Mouse (Mus musculus) embryonic facial prominence, embryonic 15.5 days (tissue): ENCODE results near the gene Gin1. TPM values are rescaled to one million over a fixed set of nuclear protein-coding genes. Genes with fewer than 3 reads are reported as not detected.
"Not testable (repeated sequence)": the region's sequence is repeated elsewhere in the genome, so short reads cannot be mapped to it uniquely, and the experiment has no call there.

ENCODE experiments used
- ATAC-seq: fragments of 200-750 bp; cut with Nextera tagmentation; 2 replicates; pipeline ENCODE4 v1.8.0; 2017; ENCODE audit warnings: low read depth, moderate TSS enrichment; ENCODE audit not compliant: insufficient number of reproducible peaks, low FRiP score, low TSS enrichment
- H3K27ac ChIP-seq: fragments of 300-500 bp; sonication (generic); replicated peaks from 2 replicates; pipeline ENCODE4 v1.5.1; 2015; ENCODE audit warnings: mild to moderate bottlenecking, inconsistent platforms
- H3K27me3 ChIP-seq: fragments of 300-500 bp; sonication (generic); 2 replicates; pipeline ENCODE4 v1.6.1; 2015; ENCODE audit warnings: inconsistent platforms
- H3K36me3 ChIP-seq: fragments of 300-500 bp; sonication (generic); 2 replicates; pipeline ENCODE4 v1.6.1; 2015; ENCODE audit warnings: mild to moderate bottlenecking, inconsistent platforms
- H3K4me1 ChIP-seq: fragments of 300-500 bp; sonication (generic); 2 replicates; pipeline ENCODE4 v1.6.1; 2015; ENCODE audit warnings: inconsistent platforms
- H3K4me2 ChIP-seq: fragments of 300-500 bp; sonication (generic); replicated peaks from 2 replicates; pipeline ENCODE4 v1.6.1; 2015; ENCODE audit warnings: mild to moderate bottlenecking, inconsistent platforms
- H3K4me3 ChIP-seq: fragments of 300-500 bp; sonication (generic); replicated peaks from 2 replicates; pipeline ENCODE4 v1.5.1; 2015; ENCODE audit warnings: mild to moderate bottlenecking, inconsistent platforms
- H3K9ac ChIP-seq: fragments of 300-500 bp; sonication (generic); 2 replicates; pipeline ENCODE4 v1.6.1; 2015; ENCODE audit warnings: inconsistent platforms
- H3K9me3 ChIP-seq: fragments of 300-500 bp; sonication (generic); replicated peaks from 2 replicates; pipeline ENCODE4 v1.6.1; 2016; ENCODE audit warnings: inconsistent platforms
- WGBS: fragments of 180-500 bp; shearing (Covaris S2); methylation state at CpG from one replicate; pipeline ENCODE4 v1.1.7; 2015; 5-methylcytosine and 5-hydroxymethylcytosine counted together
- polyA plus RNA-seq: library from polyadenylated mRNA; unstranded; fragments of >200 nt; fragmentation: Nextera tagmentation; extraction: Ambion mirVana; gene quantifications from 2 replicates; pipeline ENCODE4 v1.2.1, GENCODE M21; 2015

Gin1 gene
- polyA plus RNA-seq, 1 experiment from 2014 or later, result 15.6 TPM

DNA sequence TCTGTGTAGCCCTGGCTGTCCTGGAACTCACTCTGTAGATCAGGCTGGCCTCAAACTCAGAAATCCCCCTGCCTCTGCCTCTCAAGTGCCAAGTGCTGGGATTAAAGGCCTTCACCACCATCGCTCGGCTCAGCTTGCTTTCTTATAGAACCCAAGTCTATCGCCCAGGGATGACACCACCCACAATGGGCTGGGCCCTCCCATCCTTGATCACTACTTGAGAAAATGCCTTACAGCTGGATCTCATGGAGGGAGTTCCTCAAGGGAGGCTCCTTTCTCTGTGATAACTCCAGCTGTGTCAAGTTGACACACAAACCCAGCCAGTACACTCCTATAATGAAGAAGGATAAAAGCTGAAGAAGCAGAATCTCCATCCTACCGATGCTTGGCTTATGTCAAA, 4.3 kb upstream of the Gin1 start:
- not testable (repeated sequence) for H3K4me2 ChIP-seq, H3K27ac ChIP-seq, H3K4me1 ChIP-seq, ATAC-seq, H3K9ac ChIP-seq, H3K36me3 ChIP-seq, H3K27me3 ChIP-seq, H3K4me3 ChIP-seq, H3K9me3 ChIP-seq
- 81% methylated on average over 4 of the region's 4 CpGs for WGBS

DNA sequence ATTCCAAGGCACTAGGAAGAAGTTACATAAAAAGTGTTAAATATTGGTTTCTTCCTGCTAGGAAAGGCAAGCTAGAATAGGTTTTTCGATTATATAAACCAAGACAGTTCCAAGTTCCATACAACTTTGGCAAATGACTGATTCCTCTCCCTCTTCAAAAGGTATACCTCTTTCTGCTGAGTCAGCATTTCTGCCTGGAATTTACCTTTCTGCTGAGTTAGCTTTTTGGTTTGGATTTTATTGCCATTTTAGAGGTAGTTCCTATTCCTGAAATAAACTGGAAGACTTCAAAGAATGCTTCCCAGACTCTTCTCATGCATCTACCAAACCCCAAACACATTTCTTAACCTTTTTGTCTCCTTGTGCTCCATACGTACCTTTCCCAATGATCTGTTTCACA, 1.9 kb upstream of the Gin1 start:
- H3K4me2 ChIP-seq, result no peak overlapping the region; the same call in 1 of the 2 replicates
- H3K4me1 ChIP-seq, result peaks cover 8% of the 10 kb centered on the region; the same call in 1 of the 2 replicates
- no peak overlapping the region for H3K9ac ChIP-seq
- no peaks in the 10 kb centered on the region for H3K36me3 ChIP-seq
- H3K27me3 ChIP-seq, result no peaks in the 10 kb centered on the region
- no peak for ATAC-seq
- H3K9me3 ChIP-seq, result no peaks in the 10 kb centered on the region
- no peak overlapping the region; the same call in 1 of the 2 replicates for H3K4me3 ChIP-seq
- no peak overlapping the region for H3K27ac ChIP-seq
- 79% methylated on average over 2 of the region's 2 CpGs for WGBS

DNA sequence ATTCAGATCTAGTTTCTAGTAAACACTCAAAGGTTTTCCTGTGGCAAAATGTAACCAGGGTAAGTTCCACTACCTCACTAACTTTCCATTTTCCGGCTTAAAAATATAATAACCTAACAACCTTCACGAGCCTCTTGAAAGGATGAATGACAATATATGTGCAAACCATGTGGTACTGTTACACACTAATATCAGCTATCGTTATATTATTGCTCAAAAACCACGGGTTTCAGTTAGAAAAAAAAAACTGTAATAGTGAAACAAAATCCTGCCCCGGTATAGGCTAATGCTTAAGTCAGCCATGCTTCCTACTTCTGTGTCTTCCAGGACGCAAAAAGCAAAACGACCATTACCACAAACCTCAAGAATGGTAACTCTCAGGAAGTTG, 1.1 kb upstream of the Gin1 start:
- Histone ChIP-seq H3K4me1 (peaks cover 8% of the 10 kb centered on the region; the same call in 1 of the 2 replicates), H3K27ac (peak overlapping the region; percentile 75; the same call in 1 of the 2 replicates), H3K4me3 (peak overlapping the region; percentile 89), H3K9ac (peak overlapping the region; percentile 86), H3K36me3 (no peaks in the 10 kb centered on the region), H3K9me3 (no peaks in the 10 kb centered on the region), H3K27me3 (no peaks in the 10 kb centered on the region), H3K4me2 (peak overlapping the region; percentile 78)
- ATAC-seq, result no peak
- WGBS, result 8% methylated on average over 7 of the region's 7 CpGs

DNA sequence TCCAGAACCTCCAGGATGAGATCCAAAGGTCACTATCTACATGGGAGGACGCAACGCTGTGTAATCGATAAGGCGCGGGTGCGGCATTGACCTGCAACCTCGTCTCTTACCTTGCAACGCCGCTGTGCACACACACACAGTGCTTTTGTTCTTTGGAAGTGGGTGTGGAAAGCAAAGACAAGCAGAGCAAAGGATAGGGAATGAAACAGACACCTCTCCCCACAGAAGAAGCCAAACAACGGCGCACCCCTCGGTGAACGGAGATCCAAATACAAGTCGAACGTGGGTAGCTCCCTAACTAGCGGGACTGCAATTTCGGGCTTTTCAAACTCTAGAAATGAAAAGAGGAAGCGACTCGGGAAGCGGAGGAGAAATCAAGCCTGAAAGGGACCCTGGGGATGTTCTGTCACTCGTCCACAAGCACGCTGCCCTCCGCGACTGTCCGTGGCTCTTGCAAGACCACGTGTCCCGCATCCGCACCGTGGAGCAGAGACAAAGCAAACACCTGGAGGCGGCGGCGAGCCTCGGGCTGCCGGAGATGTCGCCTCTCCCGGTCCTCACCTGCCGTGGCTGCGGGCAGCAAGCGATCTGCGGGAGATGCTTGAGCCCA, 573 bp upstream of the Gin1 start:
- Histone ChIP-seq H3K9ac (peak overlapping the region; percentile 86), H3K36me3 (no peaks in the 10 kb centered on the region), H3K4me1 (peaks cover 8% of the 10 kb centered on the region; the same call in 1 of the 2 replicates), H3K27me3 (no peaks in the 10 kb centered on the region), H3K4me2 (peak overlapping the region; percentile 78), H3K27ac (peak overlapping the region; percentile 75), H3K9me3 (no peaks in the 10 kb centered on the region), H3K4me3 (peak overlapping the region; percentile 89)
- 0% methylated on average over 40 of the region's 40 CpGs for WGBS
- no peak for ATAC-seq

DNA sequence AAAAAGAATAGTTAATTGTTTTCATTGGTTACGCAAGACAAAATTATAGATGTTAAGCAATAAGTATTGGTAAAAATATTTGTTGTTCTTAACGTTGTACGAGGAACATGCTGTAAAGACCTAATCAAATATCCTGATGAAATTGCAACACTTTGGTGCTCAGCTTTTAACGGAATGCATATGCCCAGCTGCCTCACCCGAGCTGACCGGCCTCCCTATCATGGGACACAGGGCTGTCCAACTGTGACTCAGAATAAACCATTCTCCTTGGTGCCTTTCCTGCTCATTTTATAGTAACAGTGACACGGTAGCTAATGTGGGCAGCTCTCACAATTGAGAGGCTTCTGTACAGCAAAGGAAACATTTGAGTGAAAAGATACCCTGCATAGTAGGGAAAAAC, 1.1 kb downstream of the Gin1 start:
- 63% methylated on average over 7 of the region's 7 CpGs for WGBS
- Histone ChIP-seq H3K36me3 (no peaks in the 10 kb centered on the region), H3K4me1 (peaks cover 8% of the 10 kb centered on the region; the same call in 1 of the 2 replicates), H3K27me3 (no peaks in the 10 kb centered on the region), H3K9ac (no peak overlapping the region), H3K4me3 (no peak overlapping the region; the same call in 1 of the 2 replicates), H3K27ac (no peak overlapping the region), H3K9me3 (no peaks in the 10 kb centered on the region), H3K4me2 (peak overlapping the region; percentile 6; the same call in 1 of the 2 replicates)
- ATAC-seq, result no peak

DNA sequence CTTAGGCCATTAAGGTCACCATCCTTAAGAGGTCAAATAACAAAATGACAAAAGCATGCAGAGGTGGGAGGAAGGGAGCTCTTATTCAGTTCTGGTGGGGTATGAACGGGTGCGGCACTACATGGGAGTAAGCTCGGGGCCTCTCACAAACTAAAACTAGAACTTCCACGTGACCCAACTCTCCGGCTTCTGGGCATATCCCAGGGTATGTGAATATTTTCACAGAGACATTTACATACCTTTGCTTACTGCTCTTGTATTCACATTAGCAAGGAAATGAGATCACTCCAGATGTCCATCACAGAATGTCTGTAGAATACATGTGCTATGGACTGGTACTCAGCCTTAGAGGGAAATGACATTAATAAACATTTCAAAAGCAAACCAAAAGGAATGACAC, 1.8 kb downstream of the Gin1 start:
- Histone ChIP-seq H3K27ac (no peak overlapping the region), H3K4me1 (peaks cover 8% of the 10 kb centered on the region; the same call in 1 of the 2 replicates), H3K36me3 (no peaks in the 10 kb centered on the region), H3K27me3 (no peaks in the 10 kb centered on the region), H3K4me2 (no peak overlapping the region), H3K9ac (no peak overlapping the region), H3K4me3 (no peak overlapping the region), H3K9me3 (no peaks in the 10 kb centered on the region)
- 89% methylated on average over 5 of the region's 5 CpGs for WGBS
- no peak for ATAC-seq

DNA sequence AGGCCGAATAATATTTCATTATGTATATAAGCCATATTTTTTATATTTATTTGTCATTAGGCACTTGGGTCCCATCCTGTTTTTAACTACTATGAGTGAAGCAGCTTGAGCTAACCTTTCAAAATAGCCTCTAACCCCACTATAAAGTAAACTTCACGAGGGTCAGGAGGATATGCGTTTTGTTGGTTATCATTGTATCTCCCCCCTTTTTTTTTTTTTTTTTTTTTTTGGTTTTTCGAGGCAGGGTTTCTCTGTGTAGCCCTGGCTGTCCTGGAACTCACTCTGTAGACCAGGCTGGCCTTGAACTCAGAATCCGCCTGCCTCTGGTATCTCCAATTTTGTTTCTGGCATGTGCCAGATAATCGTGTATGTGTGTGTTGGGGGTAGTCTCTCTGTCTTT, 3.4 kb downstream of the Gin1 start:
- ATAC-seq, result no peak
- 88% methylated on average over 6 of the region's 6 CpGs for WGBS
- no peaks in the 10 kb centered on the region for H3K27me3 ChIP-seq
- no peaks in the 10 kb centered on the region for H3K9me3 ChIP-seq
- H3K9ac ChIP-seq, result no peak overlapping the region
- H3K36me3 ChIP-seq, result no peaks in the 10 kb centered on the region
- no peak overlapping the region for H3K4me3 ChIP-seq
- no peak overlapping the region for H3K4me2 ChIP-seq
- peaks cover 8% of the 10 kb centered on the region; the same call in 1 of the 2 replicates for H3K4me1 ChIP-seq
- H3K27ac ChIP-seq, result no peak overlapping the region

DNA sequence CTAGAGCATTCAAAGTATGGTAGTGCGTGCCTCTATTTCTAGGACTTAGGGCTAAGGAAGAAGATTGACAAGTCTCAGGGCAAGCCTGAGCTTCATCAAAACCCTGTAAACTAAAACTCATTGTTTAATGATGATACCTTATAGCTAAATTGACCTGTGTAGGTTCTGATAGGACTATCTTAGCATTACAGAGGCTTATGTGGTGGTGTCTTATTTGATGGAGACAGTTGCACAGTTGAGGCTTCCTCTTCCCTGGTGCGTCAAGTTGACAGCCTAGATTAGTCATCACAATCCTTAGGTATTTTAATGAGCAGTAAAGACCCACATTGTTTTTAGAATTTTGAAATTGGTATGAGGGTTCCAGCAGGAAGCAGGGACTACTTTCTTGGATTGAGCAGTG, 4.0 kb downstream of the Gin1 start:
- Histone ChIP-seq H3K4me1 (0 out of 2 replicates have a peak, but pooled peaks cover 3% of the 10 kb centered on the region), H3K36me3 (no peaks in the 10 kb centered on the region), H3K9me3 (no peaks in the 10 kb centered on the region), H3K4me2 (no peak overlapping the region), H3K4me3 (no peak overlapping the region), H3K9ac (no peak overlapping the region), H3K27me3 (no peaks in the 10 kb centered on the region), H3K27ac (no peak overlapping the region)
- 89% methylated on average over 2 of the region's 2 CpGs for WGBS
- ATAC-seq, result no peak

DNA sequence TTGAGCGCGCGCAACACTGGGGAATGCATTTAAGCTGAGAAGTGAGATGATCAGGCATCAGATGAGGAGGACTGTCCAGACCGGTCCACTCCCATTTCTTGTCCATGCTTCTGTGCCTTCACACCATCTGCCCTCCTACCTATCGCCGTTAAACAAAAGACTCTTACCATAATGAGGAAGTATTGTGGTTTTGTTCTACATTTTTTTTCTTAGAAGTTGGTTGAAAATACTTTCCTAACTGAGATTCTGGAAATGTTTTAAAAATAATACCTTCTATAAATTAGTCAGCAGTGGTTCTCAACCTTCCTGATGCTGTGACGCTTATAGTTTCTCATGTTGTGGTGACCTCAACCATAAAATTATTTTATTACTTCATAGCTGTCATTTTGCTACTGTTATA, 11.7 kb downstream of the Gin1 start:
- Histone ChIP-seq H3K9me3 (no peaks in the 10 kb centered on the region), H3K4me2 (no peak overlapping the region), H3K4me3 (no peak overlapping the region), H3K36me3 (no peaks in the 10 kb centered on the region), H3K4me1 (no peaks in the 10 kb centered on the region), H3K27me3 (no peaks in the 10 kb centered on the region), H3K27ac (no peak overlapping the region), H3K9ac (no peak overlapping the region)
- no peak for ATAC-seq
- 94% methylated on average over 7 of the region's 7 CpGs for WGBS

DNA sequence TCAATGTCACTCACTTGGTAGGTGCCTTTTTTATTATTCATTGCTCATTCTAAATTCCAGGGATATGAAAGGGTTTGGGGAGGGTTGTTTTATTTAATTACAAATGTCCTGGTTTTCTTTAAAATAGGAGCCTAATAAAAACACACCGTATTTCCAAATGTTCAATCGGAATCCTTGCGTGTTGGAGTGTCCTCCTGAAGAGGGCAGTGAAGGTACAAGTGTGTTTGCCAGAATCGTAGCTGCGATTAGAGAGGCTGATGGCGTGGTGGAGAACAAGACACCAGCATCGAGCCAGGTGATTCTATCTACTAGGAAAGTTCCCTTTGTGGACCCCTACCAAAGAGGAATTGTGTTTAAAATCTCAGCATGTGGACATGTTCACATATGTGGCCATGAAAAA, 15.0 kb downstream of the Gin1 start:
- Histone ChIP-seq H3K9me3 (no peaks in the 10 kb centered on the region), H3K4me1 (no peaks in the 10 kb centered on the region), H3K36me3 (no peaks in the 10 kb centered on the region), H3K9ac (no peak overlapping the region), H3K4me2 (no peak overlapping the region), H3K27ac (no peak overlapping the region), H3K27me3 (no peaks in the 10 kb centered on the region), H3K4me3 (no peak overlapping the region)
- ATAC-seq, result no peak
- WGBS, result 83% methylated on average over 7 of the region's 7 CpGs

DNA sequence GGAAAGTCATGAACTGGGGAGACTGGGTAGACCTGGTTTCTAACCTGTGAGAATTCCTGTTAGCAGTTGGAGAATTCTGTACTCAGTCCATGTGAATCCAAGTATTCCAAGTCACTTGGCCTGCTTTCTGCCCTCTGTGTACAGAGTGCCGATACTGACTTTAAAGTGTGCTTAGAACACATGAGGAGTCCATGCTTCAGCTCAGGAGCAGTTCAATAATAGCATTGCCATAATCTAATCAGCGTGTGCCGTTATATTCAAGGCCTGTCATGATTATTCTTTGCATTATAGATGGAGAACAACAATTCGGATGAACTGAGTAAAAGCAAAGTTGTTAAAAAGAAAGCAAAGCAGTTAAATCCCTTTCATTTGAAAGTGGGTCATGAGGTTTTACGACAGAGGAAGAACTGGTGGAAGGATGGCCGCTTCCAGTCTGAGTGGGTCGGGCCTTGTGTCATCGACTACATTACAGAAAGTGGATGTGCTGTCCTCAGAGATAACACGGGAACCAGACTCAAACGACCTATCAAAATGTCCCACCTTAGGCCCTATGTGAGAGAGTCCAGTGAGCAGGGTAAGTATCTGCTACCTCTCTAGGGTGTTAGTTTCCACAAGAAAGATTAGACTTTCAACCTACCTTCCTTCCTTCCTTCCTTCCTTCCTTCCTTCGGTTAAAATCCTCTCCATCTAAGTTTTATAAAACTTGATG, 15.9 kb downstream of the Gin1 start:
- no peaks in the 10 kb centered on the region for H3K36me3 ChIP-seq
- no peaks in the 10 kb centered on the region for H3K27me3 ChIP-seq
- WGBS, result 91% methylated on average over 11 of the region's 11 CpGs
- no peak overlapping the region for H3K27ac ChIP-seq
- H3K9ac ChIP-seq, result no peak overlapping the region
- no peak overlapping the region for H3K4me2 ChIP-seq
- no peak overlapping the region for H3K4me3 ChIP-seq
- no peaks in the 10 kb centered on the region for H3K9me3 ChIP-seq
- ATAC-seq, result no peak
- H3K4me1 ChIP-seq, result no peaks in the 10 kb centered on the region

DNA sequence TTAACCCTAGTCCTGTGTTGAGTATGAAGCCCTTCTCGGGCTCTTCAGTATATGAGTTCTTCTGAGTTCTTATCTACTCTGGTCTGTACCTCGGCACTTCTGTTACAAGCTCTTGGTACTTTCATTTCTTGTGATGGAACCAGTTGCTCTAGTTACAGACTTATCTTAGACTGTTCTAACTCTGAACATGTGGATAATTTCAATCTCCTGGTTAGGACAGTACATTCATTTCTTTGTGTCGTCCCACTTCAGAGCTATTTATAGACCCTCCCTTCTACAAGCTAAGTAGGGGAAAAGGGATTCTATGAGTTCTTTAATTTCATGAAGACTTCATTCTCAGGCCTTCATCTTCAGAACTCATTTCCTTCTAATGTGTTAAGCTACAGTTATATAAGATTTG, 17.7 kb downstream of the Gin1 start:
- no peak overlapping the region for H3K9ac ChIP-seq
- H3K4me1 ChIP-seq, result no peaks in the 10 kb centered on the region
- no peak overlapping the region for H3K27ac ChIP-seq
- no peaks in the 10 kb centered on the region for H3K36me3 ChIP-seq
- no peak overlapping the region for H3K4me3 ChIP-seq
- no peak overlapping the region for H3K4me2 ChIP-seq
- ATAC-seq, result no peak
- 81% methylated on average over 3 of the region's 3 CpGs for whole genome bisulfite sequencing
- H3K9me3 ChIP-seq, result no peaks in the 10 kb centered on the region
- H3K27me3 ChIP-seq, result no peaks in the 10 kb centered on the region
